Mouse (Mus musculus): ENCODE data around the gene Anks1b.

The Anks1b gene

DNA sequence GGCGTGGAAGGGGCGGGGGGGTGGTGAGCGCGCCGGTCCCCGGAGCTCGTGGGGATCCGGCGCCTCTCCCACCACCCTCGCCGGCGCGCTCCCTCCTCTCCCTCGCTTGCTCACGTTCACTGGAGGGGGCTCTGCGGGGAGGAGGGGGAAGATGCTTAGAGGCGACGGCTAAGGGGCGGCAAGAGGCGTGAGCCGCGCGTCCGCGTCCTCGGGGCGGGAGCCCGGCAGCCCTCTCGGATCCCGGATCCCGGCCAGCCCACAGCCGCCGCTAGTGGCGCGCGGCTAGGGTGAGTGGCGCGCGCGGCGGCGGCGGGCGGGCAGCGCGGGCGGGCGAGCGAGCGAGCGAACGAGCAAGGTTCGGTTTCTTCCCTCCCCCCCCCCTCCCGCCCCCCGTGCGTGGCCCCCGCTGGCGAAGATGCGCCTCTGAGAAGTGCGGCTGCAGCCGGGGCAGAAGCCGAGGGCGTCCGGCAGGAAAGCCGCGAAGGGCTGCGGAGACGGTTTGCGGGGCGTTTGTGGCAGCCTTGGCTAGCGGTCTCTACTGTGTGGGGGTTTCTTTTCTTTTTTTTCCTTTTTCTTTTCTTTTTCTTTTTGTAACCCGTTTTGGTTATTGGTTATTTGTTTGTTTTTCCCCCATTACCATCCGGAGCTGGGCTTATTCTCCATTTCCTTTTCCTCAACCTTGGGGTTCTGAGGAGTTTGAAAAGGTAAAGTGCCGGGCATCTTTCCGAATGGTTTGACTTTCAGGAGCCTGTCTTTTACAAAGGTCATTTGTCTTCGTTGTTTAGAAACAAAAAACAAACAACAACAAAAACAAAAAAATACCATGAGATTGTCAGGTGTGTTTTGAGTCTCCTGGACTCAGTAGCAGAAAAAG lies 956.3 kb downstream of the Anks1b start:
- peak; percentile 86 for DNase-seq

DNA sequence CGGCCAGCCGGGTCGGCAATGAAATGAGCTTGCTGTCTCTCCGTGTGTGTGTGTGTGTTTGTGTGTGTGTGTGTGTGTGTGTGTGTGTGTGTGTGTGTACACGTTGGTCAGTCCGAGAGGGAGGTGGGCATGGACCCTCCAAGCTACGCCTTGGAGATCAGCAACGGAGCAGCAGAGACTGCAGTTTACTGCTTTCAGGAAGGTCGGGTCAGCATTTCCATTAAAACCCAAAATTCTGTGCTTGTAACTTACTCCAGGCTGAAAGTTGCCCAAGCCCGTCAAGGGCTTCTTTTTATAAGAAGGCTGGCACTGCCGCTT lies 956.9 kb downstream of the Anks1b start:
- DNase-seq = no peak

DNA sequence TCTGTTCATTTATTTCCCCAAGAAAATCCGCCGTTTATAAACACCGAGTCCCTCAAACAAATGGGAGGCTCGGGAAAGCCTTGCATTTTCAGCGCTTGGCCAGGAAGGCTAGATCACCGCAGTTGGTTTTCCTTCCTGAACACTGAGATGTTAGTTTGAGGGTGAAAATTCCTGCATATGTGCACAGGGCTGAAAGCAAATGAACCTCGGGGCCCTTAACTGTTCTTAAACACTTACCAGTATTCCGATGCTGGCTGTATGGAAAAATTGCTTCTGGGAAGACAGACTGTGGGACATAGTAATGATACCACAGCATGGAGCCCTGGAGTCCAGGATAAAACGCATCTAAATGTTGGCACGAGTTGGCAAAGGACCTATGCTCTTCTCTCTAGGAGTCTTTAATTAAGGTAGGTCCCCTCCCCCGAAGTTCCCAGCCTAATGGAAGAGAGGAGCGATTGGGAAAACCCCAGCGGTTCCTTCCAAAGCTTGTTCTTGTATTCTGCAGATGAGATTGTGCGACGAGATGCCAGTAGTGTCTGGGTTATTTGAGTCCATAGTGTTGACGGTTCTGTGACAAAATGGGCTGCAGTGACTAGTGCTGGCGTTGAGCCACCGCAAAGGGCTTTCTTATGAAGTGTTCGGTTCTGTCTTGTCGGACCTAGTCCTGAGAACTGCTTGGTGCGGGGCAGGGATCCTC lies 957.4 kb downstream of the Anks1b start:
- DNase-seq = peak; percentile 39

DNA sequence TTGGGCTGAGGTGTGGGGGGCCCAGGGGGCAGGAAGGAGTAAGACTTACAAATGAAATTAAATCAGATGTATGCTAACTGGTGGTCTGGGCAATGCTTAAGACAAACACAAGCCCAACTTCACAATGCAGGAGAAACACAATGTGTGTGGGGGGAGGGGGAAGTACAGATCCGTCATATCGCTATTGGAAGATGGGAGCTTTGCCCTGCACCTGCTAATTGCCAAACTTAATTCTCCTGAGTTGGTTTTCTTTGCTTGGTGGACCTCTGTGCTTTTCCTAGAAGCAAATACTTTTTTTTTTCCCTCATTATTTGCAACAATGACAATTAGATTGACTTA lies 957.9 kb downstream of the Anks1b start:
- no peak for DNase-seq

- no peak for DNase-seq
Measured at GRCm38 (mm10) chr10:90834306-90834705, 961.0 kb downstream of the Anks1b start.

GRCm38 (mm10) chr10:90835195-90835594 lies 961.9 kb downstream of the Anks1b start:
- no peak for DNase-seq

DNA sequence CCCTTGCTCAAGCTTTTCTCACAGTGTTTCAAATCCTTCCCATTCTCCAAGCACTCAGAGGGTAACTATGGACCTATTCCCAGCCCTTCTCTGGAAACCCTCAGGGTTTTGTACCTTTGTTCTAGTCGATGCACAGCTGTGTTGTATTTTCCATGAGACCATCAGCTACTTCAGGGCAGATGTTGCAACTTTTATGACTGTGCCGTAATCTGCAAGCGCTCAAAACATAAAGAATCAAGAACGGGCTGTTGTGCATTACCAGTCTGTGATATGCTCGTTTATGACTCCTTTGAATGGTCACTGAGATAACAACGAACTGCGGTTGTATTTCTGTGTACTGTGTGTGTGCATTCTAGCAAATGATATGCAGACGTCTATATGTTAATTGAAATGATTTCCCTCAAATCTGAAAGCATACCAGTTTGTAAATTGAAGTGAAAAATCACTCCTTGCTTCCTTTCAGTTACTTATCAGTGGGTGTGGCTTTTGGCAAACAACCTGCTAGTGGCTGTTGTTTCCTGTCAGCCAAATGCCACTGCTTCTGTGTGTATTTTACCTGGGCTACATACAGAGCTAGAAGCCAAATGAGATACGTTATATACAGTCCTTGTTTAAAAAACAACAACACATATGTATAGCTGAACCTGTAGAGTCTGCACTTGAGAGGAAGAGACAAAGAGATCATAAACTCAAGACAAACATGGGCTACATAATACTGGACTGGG lies 966.5 kb downstream of the Anks1b start:
- DNase-seq = no peak

- no peak for DNase-seq
Measured at GRCm38 (mm10) chr10:90842398-90842797, 969.1 kb downstream of the Anks1b start.

DNA sequence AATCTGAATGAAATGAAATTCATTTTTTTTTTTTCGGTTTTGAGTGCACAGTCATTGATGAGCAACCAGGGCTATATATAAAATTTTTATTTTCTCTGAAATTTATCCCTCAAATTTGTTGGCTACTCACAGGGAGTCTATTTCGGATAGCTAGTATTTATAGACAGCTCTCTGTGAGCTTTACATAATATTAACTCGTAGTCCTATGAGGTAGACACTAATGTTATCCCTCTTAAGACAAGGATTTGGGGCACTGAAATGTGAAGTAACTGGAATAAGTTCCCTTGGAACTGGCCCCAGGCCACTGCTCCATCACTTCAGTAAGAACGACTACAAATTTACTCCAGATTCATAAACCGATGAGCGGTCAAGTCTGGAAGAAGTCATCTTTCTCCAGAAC lies 977.8 kb downstream of the Anks1b start:
- no peak for DNase-seq

DNA sequence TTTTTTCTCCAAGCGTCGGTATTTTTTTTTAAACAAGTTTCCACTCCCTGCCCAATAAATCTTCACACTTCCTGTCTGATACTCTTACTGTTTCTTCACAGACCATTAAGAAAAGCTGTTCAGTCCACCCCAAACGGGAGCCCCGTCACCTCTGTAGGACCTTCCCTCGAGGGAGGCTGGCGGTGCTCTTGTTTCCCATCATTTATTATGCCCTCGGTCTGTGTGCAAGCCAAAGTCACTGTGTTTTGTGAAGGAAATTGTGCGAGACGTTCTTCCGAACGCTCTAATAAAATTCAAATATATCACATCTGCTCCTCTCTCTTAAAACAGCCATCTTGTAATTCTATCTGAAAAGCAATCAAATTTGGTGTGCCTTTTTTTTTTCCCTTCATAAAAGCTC lies 978.7 kb downstream of the Anks1b start:
- DNase-seq = no peak

DNA sequence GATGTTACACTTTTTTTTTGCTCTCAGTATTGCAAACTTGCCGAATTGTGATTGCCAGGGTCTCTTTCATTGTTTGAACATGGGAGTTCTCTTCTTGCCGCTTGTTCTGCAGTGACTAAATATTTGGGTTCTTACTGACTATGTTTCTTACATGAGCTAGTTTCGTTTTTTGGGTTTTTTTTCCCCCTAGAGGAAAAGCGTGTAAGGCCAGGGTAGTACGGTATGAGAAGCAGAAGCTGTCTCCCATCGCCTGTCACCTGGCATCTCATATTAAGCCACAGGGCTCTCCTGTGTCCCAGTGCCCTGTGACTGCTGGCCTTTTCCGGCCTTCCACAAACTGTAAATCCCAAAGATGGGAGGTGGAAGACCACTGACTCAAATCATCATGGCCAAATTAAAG lies 979.1 kb downstream of the Anks1b start:
- no peak for DNase-seq

DNA sequence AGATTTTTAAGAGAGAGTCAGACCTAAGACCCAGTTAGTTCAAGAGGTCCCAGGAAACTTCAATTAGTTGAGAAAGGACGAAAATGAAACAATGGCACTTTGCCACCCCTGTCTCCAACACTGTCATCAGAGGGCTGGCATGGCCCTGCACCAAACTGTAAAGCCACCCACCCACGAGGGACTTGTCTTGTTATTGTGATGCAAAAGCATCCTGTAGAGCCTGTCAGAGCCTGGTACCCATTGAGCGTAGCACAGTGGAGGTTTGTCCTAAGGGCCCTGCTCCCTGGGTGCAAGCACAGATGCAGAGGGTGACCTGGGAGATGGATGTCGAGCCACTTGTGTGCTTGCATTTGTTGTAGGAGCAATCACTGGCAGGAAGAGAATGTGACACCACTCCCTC lies 983.4 kb downstream of the Anks1b start:
- no peak for DNase-seq

DNA sequence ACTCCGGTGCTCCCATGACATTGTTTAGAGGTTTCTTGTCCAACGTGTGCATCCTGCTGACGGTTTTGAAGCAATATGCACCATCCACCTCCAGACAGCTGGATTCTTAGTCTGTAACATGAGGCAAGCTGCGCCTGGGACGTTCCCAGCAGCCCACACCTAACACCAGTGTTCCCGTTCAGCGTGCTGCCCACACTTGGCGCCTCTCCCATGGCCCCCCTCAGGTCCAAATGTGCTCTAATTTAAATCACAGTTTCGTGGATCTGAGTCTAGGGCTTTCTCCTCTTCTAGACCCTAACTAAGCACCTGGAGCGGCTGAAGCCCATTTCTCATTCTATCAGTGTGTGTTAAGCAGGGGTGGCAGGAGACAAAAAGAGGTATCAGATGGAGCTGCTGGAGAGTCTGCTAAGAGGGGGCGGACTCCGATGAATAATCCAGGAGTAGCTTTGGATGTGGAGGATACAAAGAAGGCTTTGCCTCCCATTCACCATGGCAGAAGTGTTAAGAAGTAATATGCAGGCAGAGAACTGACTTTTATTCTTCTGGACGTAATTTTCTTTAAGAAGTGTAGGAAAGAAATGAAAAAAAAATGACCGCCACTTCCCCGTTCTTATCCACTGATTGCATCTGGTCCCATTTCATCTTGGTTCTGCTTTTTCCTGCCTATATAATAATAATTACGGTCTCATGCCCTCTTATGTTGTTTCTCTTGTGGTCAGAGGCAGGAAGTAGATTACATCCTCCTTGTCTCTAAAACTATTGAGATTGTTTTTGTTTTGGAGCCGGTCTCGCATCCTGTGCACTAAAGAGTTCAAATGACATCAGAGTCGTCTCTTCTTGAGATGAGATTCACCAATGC lies 986.6 kb downstream of the Anks1b start:
- DNase-seq = no peak

GRCm38 (mm10) chr10:90863881-90864598 lies 990.7 kb downstream of the Anks1b start:
- peak; percentile 61 for DNase-seq

DNA sequence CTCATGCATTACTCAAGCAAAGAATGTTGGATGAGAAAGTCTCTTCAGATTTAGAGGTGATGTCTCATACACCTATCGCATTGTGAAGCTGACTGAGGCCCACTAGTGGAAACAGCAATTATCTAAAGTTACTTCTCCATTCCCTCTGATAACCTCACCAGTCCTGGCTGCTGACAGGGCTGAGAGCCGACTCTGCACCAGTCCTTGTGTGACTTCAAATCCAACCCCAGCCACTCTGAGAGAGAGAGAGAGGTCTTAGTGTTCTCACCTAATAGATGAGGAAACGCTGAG lies 991.2 kb downstream of the Anks1b start:
- no peak for DNase-seq

- DNase-seq = no peak
Measured at GRCm38 (mm10) chr10:90873204-90873603, 999.9 kb downstream of the Anks1b start.

GRCm38 (mm10) chr10:90874166-90874565 lies 1000.9 kb downstream of the Anks1b start:
- no peak for DNase-seq

- peak; percentile 55 for DNase-seq
Measured at GRCm38 (mm10) chr10:90880854-90881560, 1007.7 kb downstream of the Anks1b start.

- no peak for DNase-seq
Measured at GRCm38 (mm10) chr10:90889566-90889965, 1016.3 kb downstream of the Anks1b start.

DNA sequence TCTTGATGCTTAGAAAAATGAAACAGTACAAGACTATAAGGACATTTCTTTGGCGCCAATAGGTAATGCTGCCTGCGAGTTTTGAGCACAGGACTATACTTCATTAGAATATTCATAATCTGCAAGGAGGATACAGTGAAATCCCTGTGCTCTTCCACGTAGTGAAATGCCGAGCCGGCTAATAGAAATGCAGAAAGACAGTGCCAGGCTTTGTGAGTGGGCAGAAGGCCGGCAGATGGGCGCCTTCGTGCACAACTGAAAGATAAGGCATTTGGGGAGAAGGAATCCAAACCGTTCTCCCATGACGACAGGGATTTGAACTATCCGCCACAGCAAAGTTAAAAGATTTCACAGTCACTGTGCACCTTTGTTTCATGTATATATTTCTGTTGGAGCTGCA lies 1019.4 kb downstream of the Anks1b start:
- no peak for DNase-seq

DNA sequence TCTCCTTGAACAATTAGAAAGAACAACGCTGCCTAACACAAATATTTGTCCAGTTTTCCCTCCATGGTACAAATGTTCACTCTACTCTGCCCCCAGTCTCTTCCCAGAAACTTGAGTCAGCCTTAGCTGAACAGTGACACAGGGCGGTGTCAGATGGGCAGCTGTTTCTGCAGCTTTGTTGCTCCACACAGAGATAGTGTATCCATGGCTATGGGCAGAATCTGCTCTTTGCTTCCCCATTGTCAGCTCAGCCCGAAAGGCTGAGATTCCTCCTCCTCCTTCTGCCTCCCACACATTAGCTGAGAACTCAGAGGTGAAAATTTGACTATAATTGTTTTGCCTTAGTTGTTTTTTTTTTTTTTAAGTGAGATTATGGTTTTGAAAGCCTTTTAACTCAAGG lies 1024.6 kb downstream of the Anks1b start:
- DNase-seq = no peak

- DNase-seq = no peak
Measured at GRCm38 (mm10) chr10:90904185-90904584, 1030.9 kb downstream of the Anks1b start.

Measured in retina, postnatal 1 day (tissue).